Mouse (Mus musculus): Measurements from ENCODE around the gene Cdyl2.

Gene Cdyl2

DNA sequence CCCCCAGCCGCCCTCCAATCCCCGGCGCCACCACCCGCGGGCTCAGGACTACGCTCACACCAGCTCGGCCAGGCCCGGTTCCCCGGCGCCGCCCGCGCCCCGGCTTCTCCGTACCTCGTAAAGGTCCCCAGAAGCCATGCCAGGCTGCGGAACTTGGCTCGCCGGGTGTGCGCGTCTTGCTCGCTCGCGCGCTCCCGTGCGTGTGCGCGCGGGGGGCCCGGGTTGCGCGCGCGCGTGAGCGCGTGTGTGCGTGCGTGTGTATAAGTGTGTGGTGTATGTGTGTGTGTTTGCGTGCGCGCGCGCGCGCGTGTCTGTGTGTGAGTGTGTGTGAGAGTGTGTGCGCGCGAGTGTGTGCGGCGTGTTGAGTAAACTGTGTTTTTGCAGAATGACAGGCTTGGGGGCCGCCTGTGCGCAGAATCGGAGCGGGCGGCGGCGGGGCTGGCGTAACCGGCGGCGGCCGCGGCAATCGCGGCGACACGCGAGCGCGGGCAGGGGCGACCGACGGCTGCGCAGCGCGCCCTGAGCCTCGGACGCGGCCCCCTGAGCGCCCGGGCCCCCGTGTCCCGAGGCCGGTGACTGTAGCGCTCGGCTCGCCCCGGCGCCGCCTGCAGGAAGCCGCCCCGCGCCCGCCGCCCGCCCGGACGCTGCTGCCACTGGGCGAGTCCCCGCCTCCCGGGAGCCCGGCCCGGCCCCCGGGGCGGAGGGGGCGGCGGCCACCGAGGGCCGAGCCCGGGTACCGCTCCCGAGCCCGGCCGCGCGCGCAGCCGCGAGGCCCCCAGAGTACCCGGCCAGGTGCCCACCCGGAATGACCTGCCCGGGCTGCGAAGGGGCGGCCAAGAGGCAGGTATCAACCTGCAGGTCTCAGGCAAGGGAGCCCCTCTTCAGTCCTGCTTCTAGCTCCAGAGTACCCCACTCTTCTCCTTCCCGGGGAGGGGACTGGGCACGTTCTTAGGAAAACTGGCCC lies at the start of gene Cdyl2:
Gene Cdyl2, minus strand, starts transcription at position 308 of the 964 bp plus-strand sequence.
- peak; percentile 90 for DNase-seq

DNA sequence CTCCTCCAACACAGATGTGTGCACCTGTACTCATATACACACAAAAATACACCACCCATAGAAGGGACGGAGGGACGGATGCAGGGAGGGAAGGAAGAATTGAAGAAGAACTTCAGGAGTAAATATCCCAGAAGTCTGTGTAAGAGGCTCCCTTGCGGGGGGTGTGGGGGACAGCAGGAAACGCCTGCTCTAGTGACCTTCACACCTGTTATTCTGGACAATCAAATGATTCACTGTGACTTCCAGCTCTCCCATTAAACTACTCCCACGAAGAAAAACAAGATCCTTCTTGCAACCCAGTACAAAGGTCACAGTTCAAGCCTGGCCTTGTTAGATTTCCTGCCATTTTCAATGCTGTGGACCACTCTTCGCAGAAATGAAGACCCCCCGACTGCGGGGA lies 47.8 kb upstream of the Cdyl2 start:
- DNase-seq, result peak; percentile 12

GRCm38 (mm10) chr8:116774220-116774619 lies 41.4 kb upstream of the Cdyl2 start:
- no peak for DNase-seq

DNA sequence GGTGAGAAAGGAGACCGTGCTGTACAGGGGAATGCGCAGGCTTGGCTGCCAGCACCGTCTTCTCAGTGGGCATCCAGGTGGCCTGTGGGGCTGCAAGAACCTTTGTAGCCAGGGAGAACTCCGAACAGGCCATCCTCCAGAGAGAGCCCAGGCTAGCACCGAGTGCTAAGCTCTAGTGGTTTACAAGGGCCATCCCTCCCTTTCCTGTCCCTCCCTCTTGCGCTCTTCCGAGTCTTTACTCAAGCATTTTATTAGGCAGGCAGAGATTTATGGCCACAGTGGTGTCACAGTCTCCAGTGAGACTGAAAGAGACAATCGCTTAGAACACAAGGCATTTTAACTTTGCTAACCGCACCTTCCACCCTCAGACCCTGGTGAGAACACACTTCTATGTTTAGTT lies 39.9 kb upstream of the Cdyl2 start:
- peak; percentile 26 for DNase-seq

DNA sequence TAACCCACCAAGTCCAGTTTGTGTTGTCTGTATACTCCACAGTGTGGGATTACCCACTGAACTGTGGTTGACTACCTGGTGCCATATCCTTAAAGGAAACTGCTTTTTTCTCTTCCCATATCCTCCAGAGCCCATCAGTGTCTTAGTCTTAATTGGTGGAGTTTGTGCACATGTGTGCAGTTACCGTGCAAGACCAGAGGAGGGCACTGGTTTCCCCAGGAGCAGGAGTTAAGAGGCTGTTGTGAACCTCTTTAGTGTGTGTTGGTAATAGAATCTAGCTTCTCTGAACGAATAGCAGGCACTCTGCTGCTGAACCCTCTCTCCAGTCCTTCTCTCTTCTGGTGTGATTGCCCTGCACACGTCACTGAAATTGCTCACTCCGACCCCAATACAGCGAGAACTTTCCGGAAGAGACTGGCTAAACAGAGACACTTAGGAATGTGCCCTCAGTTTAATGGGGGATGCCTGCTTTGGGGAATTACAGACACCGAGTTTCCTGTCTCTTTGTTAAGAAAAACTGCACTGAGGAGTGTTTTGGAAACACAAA lies 39.1 kb upstream of the Cdyl2 start:
- peak; percentile 63 for DNase-seq

DNA sequence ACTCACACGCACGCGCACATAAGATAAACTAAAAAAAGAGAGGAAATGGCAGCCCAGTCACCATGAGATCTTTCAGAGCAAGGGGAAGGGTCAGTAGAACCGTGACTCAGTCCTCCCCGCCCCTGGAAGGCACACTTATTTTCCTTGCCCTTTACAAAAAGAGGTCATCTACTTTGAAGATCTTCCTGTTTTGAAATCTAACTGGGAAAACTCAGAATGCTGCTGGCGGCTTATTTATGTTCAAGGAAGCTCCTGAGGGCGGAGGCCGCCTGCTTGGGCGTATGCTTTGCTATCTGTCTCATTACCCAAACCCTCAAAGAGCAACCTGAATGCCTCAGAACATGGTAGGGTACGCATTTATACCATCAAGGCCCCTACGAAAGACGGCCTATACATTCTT lies 38.0 kb upstream of the Cdyl2 start:
- DNase-seq, result peak; percentile 42

DNA sequence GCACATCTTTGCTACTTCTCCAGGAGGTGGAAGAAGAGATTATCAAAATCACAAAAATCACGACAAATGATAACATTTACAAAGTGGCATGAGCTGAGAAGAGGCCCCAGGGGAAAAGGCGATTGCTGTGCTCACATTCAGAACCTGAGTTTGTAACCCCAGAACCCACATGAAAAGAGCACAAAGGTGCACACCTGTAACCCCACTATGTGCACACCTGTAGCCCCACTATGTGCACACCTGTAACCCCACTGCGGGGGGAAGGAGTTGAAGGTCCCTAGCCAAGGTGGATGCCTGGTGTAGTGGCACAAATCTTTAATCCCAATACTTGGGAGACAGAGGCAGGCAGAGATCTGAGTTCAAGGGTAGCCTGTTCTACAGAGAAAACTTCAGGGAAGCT lies 23.4 kb upstream of the Cdyl2 start:
- no peak for DNase-seq

DNA sequence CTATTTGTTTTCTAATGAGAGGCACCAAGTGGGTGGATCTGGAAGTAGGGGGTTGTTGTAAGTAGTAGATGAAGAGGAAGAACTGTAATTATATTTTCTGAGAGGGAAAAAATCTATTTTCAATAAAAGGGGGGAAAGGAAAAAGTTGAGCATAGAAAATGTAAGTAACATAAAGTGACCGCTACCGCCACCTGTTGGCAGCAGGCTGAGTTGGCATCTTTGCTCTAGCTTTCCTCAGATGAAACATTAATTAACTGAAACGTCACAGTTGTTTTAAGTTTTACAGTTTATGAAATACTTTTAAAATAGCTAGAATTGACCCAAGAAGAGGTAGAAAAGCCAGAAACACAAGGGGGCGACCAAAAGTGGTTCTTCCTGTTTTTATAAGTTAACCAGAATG lies 22.8 kb upstream of the Cdyl2 start:
- peak; percentile 70 for DNase-seq

GRCm38 (mm10) chr8:116740726-116741125 lies 7.9 kb upstream of the Cdyl2 start:
- DNase-seq, result no peak

GRCm38 (mm10) chr8:116735306-116735705 lies 2.5 kb upstream of the Cdyl2 start:
- DNase-seq, result peak; percentile 55

DNA sequence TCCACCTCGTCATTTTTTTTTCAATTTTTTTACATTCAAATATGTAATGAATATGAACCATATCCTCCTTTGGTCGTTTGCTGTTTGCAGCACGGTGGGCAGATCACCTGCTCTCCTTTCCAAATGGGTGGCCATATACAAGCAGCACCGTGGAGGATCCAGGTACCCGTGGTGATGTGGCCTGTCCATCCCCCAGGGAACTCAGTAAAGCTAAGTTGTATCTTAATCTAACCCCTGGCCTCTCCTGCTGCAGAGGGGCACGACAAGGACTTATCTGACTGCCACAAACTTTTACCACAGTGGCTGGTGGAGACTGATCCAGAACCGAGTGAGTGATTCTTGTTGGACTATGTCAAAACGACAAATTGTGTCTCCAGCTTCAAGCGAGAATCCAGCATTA lies 1.4 kb upstream of the Cdyl2 start:
- DNase-seq, result no peak

DNA sequence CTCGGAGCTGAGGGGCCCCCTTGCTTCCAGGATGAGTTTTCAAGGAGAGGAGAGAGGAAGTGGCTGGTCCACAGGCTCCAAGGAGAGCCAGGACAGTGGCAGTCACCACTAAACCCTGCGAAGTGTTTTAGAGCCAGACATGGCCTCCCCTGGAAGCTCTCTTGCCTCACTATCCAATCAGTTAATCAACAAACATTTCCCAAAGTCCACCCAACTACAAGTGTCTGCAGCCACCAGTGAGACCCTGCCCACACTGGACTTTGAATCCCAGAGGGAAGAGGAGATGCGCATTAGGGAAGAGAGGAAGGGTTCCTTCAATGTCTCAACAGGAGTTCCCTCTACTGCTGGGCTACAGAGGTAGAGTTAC lies 840 bp upstream of the Cdyl2 start:
- no peak for DNase-seq

- DNase-seq, result no peak
Observed at GRCm38 (mm10) chr8:116731976-116732683, 661 bp downstream of the Cdyl2 start.

DNA sequence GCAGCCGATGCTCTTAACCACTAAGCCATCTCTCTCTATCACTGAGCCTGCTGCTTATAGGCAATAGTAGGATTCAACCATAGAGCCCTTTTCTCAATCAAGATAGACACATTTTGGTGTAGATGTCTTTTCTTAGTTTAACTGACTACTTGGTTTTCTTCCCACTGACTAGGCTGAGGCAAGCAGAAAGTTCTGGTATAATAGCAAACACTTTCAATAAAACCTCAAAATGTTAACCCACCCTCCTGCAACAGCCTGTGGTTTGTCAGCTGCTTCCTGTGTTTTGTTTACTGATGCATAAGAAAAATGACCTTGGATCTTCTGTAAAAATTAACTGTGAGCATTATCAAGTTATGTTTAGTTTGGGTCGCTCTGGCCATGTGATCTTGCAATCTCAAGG lies 11.3 kb downstream of the Cdyl2 start:
- DNase-seq, result no peak

GRCm38 (mm10) chr8:116707496-116707895 lies 25.3 kb downstream of the Cdyl2 start:
- DNase-seq, result no peak

GRCm38 (mm10) chr8:116702501-116702900 lies 30.3 kb downstream of the Cdyl2 start:
- DNase-seq, result no peak

DNA sequence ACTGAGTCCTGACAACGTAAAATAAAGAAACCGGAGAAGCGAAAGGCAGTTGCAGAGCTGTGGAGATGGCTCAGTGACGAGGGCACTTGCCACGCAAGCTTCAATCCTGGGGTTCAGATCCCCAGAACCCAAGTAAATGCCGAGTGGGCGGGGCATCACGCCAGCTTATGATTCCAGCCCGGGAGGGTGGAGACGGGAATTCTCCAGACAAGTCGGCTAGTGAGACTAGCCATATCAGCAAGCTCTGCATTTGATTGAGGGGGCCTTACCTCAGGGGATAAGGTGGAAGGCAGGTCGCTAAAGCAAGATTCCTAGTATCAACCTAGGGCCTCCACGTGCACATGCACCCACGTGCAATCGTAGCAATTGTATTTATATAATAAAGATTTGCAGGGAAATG lies 39.9 kb downstream of the Cdyl2 start:
- no peak for DNase-seq

DNA sequence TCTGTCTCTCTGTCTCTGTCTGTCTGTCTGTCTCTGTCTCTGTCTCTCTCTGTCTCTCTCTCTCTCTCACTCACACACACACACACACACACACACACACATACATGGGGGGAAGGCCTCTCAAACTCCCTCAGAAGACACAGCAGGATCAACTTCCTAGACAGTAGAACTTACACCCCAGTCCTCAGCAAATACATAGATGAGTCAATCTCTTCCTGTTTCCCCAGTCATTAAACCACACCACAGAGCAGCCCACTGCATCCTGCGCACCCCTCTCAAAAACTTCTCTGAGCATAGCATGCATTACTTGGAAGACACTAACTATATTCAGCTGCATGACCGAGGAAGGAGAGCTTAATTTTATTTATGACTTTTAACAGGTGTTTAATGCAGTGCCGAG lies 43.0 kb downstream of the Cdyl2 start:
- DNase-seq, result no peak

GRCm38 (mm10) chr8:116676174-116676573 lies 56.6 kb downstream of the Cdyl2 start:
- no peak for DNase-seq

DNA sequence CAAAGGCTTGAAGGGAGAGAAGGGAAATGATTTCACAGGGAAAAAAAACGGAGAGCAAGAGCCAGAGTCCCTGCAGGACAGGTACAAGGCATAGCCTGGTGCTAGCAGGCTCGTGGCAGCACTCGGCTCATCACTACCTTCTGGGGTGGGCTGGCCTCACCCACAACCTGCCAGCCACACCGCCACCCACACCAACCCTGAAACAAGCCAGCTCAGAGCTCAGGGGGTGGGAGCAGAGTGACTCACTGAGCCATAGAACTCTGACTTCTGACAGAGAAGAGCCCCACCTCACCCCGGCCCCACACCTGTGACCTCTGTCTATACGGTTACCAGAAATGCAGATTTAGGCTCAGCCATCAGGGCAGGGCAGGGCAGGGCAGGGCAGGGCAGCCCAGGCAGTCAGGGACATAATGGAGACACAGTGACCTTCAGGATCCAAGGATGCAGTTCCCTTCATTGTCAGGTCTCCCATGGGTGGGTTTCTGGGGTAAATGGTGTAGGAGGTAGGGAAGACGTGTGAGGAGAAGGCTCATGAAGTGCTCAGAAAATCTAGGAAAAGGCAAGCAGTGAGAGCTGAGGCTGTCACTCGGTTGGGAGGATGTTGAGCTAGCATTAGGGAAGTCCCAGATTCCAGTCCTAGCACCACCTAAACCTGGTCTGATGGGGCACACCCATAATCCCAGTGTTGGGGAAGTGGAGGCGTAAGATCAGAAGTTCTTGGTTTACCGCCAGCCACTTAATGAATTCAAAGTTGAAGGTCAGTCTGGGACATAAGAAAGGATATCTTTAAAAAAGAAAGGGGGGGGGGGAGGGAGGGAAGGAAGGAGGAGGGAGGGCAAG lies 58.6 kb downstream of the Cdyl2 start:
- no peak for DNase-seq

- DNase-seq, result no peak
Observed at GRCm38 (mm10) chr8:116673493-116673892, 59.3 kb downstream of the Cdyl2 start.

DNA sequence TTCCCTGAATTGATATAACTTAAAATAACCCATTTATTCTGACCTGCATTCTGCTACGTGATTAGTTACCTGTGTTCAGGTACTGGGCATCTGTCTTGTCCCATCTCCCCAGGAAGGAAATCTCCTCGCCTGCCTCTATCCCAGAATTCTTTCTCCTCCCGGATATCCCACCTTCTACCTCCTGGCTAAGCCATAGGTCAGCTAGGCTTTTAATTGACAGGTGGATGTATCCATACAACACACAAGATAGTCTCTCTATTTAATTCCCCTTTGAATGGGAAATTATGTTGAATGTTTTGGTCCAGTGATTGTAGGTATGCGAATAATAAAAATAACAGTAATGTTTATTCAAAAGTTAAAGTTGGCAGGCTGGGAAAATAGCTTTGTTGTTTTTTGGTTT lies 59.7 kb downstream of the Cdyl2 start:
- no peak for DNase-seq

DNA sequence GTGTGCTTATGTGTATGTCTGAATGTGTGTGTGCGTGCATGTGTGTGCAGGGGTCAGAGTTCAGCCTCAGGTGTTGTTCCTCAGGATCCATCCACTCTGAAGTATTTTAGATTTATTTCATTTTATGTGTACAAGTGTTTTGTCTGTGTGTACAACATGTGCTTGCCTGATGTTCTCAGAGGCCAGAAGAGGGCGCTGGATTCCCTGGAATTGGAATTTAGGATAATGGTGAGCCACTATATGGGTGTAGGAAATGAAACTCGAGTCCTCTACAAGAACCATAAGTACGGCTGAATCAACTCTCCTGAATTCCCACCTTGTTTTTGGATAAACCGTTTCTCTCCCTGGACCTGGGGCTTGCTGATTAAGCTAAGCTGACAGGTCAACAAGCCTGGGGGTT lies 61.2 kb downstream of the Cdyl2 start:
- peak; percentile 31 for DNase-seq

Data from kidney, postnatal 10 days (tissue).